In the genomic region with DNA sequence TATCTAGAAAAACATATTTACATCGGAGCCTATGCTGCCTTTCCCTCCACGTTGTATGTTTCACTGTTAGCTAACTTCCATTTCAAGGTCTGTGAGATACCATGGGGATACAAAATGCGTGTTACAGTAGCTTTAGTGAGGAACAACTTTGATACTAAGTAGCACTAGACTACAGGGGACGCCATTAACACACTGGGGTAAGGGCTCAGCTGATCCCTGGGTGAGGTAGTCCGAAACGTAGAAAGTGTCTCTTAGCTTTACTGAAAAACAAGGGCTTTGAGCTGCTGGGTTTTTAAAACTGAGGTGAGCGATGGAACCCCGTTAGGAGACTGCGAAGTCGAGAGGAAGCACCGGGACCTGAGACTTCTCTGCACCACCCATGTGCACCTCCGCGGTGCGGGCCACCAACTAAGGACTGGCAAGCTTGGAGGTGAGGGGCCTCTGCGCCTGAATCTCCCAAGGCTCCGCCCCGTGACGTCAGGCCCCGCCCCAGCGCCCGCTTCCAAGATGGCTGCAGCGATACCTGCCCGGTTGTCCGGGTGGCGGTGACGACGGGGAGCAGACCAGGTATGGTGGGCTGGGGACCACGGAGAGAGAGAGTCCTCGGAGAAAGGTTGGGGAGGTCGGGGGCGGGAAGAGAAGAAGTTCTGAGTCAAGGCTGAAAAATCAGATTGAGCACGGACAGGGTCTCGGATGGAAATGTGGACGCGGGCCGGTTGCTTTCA, we compare ENCODE assay signal across 8 mouse cellular contexts. TPM values are rescaled to one million over a fixed set of nuclear protein-coding genes. Genes with fewer than 3 reads are reported as not detected.
A peak's percentile ranks its signal among the peaks of the same experiment; 100 is the strongest.
DNase-seq lines count a peak whose midpoint lies in the region; ATAC-seq lines count a peak whose summit lies in the region.

TSS of gene B4galt3 (plus strand) at position 481 of the 725 bp plus-strand sequence.

- 0 out of 2 replicates have a peak, but pooled peaks cover 3% of the 10 kb centered on the region for H3K27me3 ChIP-seq in forebrain, embryonic 12.5 days
- H3K27me3 ChIP-seq in heart, embryonic 16.5 days (ENCODE audit: control insufficient read depth, insufficient read depth, low read length) = no peaks in the 10 kb centered on the region
- H3K27me3 ChIP-seq in liver, embryonic 13.5 days = no peaks in the 10 kb centered on the region
- no peaks in the 10 kb centered on the region for H3K27me3 ChIP-seq in stomach, embryonic 14.5 days (ENCODE audit: control insufficient read depth, insufficient read depth, low read length)

- H3K9ac ChIP-seq in forebrain, embryonic 12.5 days = peak within 1 kb of the TSS; percentile 84
- peak within 1 kb of the TSS; percentile 95 for H3K9ac ChIP-seq in heart, embryonic 16.5 days (ENCODE audit: low read length)
- H3K9ac ChIP-seq in liver, embryonic 13.5 days = peak within 1 kb of the TSS; percentile 88
- peak within 1 kb of the TSS; percentile 66 for H3K9ac ChIP-seq in stomach, embryonic 14.5 days (replicated peaks; ENCODE audit: low read depth, low read length)

- ATAC-seq in forebrain, embryonic 12.5 days (ENCODE audit: low FRiP score) = peak; percentile 97
- peak; percentile 95 for ATAC-seq in heart, embryonic 16.5 days (replicated peaks; ENCODE audit: extremely low read depth, insufficient read depth, low FRiP score)
- peak; percentile 93 for ATAC-seq in liver, embryonic 13.5 days (ENCODE audit: low read depth)
- peak; percentile 93 for ATAC-seq in stomach, embryonic 14.5 days (ENCODE audit: insufficient number of reproducible peaks, insufficient read depth, low FRiP score, low read depth)

- peak; percentile 91 to 96 for DNase-seq in CD8-positive naive resting alpha-beta T cell, adult 2 months (ENCODE audit: low read depth in 2 of 2, low spot score in 2 of 2)
- DNase-seq in c-Kit-positive CD71-positive TER-119-negative erythroid progenitor cells, embryonic 14.5 days (ENCODE audit: low read depth) = peak; percentile 86
- DNase-seq in kidney, postnatal 25 days = peak; percentile 97 to 98
- peak; percentile 93 for DNase-seq in liver, embryonic 13.5 days
- peak; percentile 89 to 93 for DNase-seq in natural killer cell, adult 2 months (ENCODE audit: low spot score in 2 of 2)

- H3K4me2 ChIP-seq in forebrain, embryonic 12.5 days = peak within 1 kb of the TSS; percentile 98
- H3K4me2 ChIP-seq in heart, embryonic 16.5 days (ENCODE audit: low read depth, low read length) = peak within 1 kb of the TSS; percentile 100
- H3K4me2 ChIP-seq in liver, embryonic 13.5 days = peak within 1 kb of the TSS; percentile 88
- peak within 1 kb of the TSS; percentile 85 for H3K4me2 ChIP-seq in stomach, embryonic 14.5 days (replicated peaks; ENCODE audit: low read depth, low read length)

- H3K27ac ChIP-seq in forebrain, embryonic 12.5 days = peak within 1 kb of the TSS; percentile 51
- peak within 1 kb of the TSS; percentile 73 for H3K27ac ChIP-seq in heart, embryonic 16.5 days (ENCODE audit: low read length)
- H3K27ac ChIP-seq in liver, embryonic 13.5 days = peak within 1 kb of the TSS; percentile 87
- peak within 1 kb of the TSS; percentile 74; the same call in 1 of the 2 replicates for H3K27ac ChIP-seq in stomach, embryonic 14.5 days (ENCODE audit: low read length)

- peaks cover 31% of the 10 kb centered on the region for H3K36me3 ChIP-seq in forebrain, embryonic 12.5 days (replicated peaks)
- H3K36me3 ChIP-seq in heart, embryonic 16.5 days (ENCODE audit: control insufficient read depth, insufficient read depth) = peaks cover 25% of the 10 kb centered on the region
- peaks cover 34% of the 10 kb centered on the region for H3K36me3 ChIP-seq in liver, embryonic 13.5 days
- H3K36me3 ChIP-seq in stomach, embryonic 14.5 days (ENCODE audit: control insufficient read depth, insufficient read depth, low read length) = peaks cover 19% of the 10 kb centered on the region

- no peaks in the 10 kb centered on the region for H3K9me3 ChIP-seq in forebrain, embryonic 12.5 days
- no peaks in the 10 kb centered on the region for H3K9me3 ChIP-seq in heart, embryonic 16.5 days (replicated peaks; ENCODE audit: control insufficient read depth, low read length)
- no peaks in the 10 kb centered on the region for H3K9me3 ChIP-seq in liver, embryonic 13.5 days (replicated peaks)
- no peaks in the 10 kb centered on the region for H3K9me3 ChIP-seq in stomach, embryonic 14.5 days (ENCODE audit: control insufficient read depth, low read depth, low read length)

- peak within 1 kb of the TSS; percentile 77 for H3K4me3 ChIP-seq in forebrain, embryonic 12.5 days (replicated peaks)
- H3K4me3 ChIP-seq in heart, embryonic 16.5 days (ENCODE audit: low read length) = peak within 1 kb of the TSS; percentile 93
- peak within 1 kb of the TSS; percentile 85 for H3K4me3 ChIP-seq in liver, embryonic 13.5 days (replicated peaks)
- H3K4me3 ChIP-seq in stomach, embryonic 14.5 days (ENCODE audit: low read depth, low read length) = peak within 1 kb of the TSS; percentile 70

- 3% methylated on average over 36 of the region's 36 CpGs for WGBS in forebrain, embryonic 12.5 days
- WGBS in heart, embryonic 16.5 days = 4% methylated on average over 36 of the region's 36 CpGs
- 4% methylated on average over 36 of the region's 36 CpGs for WGBS in liver, embryonic 13.5 days (ENCODE audit: insufficient replicate concordance)
- WGBS in stomach, embryonic 14.5 days = 3% methylated on average over 36 of the region's 36 CpGs

- H3K4me1 ChIP-seq in forebrain, embryonic 12.5 days = peaks cover 17% of the 10 kb centered on the region
- peaks cover 16% of the 10 kb centered on the region for H3K4me1 ChIP-seq in heart, embryonic 16.5 days (ENCODE audit: control insufficient read depth, insufficient read depth, low read length)
- H3K4me1 ChIP-seq in liver, embryonic 13.5 days (replicated peaks) = peaks cover 62% of the 10 kb centered on the region
- H3K4me1 ChIP-seq in stomach, embryonic 14.5 days (ENCODE audit: control insufficient read depth, insufficient read depth, low read length) = peaks cover 12% of the 10 kb centered on the region

RNA-seq across cellular contexts. Expression of gene B4galt3, which starts in this region (rescaled TPM):
- polyA plus RNA-seq in forebrain, embryonic 12.5 days (2016; fragmentation: Nextera tagmentation; extraction: Ambion mirVana) = 78.1 and 78.6 TPM in 2 replicates
- polyA plus RNA-seq in heart, embryonic 16.5 days (2015; fragmentation: Nextera tagmentation; extraction: Ambion mirVana) = 47.5 and 54.9 TPM in 2 replicates
- polyA plus RNA-seq in liver, embryonic 13.5 days (2015; fragmentation: Nextera tagmentation; extraction: Ambion mirVana) = 24.9 and 26.5 TPM in 2 replicates
- 81.1 and 87.0 TPM in 2 replicates for polyA plus RNA-seq in stomach, embryonic 14.5 days (2014; fragmentation: Nextera tagmentation; extraction: Ambion mirVana)

Comparison
In these comparisons a context has a peak if more than half of its experiments do, and no peak if none do; other contexts are left out.
1. Peak in every context shown above with its lines: DNase-seq, ATAC-seq, H3K4me3 ChIP-seq and H3K27ac ChIP-seq.